Mouse (Mus musculus): ENCODE results near the gene Tbx6.

The Tbx6 gene

GRCm38 (mm10) chr7:126780971-126781635 is at the start of gene Tbx6:
Gene Tbx6, plus strand, starts transcription at chr7:126781483.
- in situ Hi-C loops (cut with MboI, MseI) = no loop called here

DNA sequence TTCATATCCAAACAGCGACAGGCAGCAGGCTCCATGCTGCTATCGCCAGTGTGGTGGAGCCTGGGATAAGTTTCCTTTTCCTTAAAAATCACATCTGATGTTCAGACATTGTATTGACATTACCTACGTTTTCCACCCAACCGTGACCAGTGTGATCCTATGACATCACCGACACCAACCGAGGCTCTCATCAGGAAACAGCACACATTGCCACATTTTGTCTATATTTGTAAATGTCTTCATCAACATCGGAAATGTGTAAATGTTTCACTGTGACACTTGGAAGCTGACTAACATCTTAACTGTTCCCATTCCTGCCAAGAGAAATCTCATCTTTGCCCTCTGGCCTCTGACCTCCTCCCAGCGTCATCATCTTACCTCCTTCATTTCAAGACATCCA is 45.2 kb upstream of the Tbx6 start:
- in situ Hi-C loops (cut with MboI, MseI) = no loop called here

GRCm38 (mm10) chr7:126739551-126739950 is 41.7 kb upstream of the Tbx6 start:
- in situ Hi-C loops (cut with MboI, MseI) = no loop called here

GRCm38 (mm10) chr7:126740132-126740735 is 41.0 kb upstream of the Tbx6 start:
- in situ Hi-C loops (cut with MboI, MseI) = no loop called here

DNA sequence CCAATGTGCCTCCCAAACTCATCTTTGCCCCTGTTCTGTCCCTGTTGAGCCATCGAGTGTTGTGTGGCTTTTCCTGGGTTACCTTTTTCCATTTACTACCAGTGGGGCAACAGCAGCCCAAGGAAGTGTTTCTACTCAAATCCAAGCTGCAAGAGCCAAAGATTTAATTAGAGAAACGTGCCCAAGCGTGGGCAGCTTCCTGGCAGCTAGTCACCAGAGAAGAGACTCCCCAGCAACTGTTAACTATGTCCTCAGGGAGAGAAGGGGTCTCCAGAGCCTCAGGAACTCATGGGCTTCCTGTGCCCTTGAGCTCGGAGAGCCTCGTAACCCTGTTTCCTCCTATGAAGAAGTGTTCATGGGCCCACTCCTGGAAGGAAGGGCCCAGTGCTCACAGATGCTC is 40.3 kb upstream of the Tbx6 start:
- in situ Hi-C loops (cut with MboI, MseI) = no loop called here

DNA sequence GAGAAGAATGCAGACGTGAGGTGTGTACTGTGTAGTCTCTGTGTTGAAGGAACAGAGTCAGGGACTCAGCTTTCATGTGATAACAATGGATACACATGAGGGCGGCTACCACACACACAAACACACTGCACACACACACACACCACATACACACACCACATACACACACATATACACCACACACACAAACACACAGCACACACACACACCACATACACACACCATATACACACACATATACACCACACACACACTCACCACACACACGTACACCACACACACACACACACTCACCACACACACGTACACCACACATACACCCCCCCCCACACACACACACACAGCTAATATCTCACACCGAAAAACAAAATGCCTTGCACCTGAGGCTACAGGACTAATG is 39.8 kb upstream of the Tbx6 start:
- in situ Hi-C loops (cut with MboI, MseI) = no loop called here

DNA sequence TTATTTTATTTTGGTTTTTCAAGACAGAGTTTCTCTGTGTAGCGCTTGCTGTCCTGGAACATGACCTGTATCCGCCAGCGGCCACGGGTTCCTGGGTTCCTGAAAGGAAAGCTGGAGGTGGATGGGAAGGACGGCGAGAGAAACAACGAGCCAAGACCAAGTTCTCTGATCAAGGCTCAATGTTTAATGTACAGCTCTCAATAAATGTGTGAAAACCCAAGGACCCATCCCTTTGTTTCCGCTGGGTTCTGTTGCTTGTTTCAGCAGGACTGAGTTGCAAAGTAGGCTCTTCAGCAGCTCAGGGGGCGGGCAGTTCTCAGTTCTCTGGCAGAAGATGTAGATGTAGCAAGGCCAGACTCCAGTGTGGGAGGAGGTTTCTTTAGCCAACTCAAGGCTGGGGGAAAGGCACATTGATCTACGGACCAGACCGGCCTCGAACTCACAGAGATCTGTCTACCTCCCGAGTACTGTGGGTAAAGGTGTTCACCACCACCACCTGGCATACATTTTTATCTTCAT is 39.3 kb upstream of the Tbx6 start:
- in situ Hi-C loops (cut with MboI, MseI) = no loop called here

DNA sequence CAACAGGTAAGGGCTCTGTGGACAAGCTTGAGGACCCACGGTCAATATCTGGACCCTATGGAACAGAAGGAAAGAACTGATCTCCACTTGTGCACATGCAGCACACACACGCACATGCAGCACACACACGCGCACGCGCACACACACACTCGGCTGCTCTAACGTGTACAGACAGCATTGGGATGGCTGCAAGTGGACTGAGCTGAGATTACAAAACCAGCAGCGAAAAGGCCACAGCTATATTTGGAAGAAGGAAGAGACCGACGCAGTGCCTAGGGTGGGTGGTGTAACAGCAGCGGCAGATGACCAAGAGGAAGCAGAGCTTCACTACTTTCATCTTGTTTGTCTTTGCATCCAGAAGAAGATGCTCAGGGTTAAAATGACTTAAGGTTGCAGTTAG is 35.2 kb upstream of the Tbx6 start:
- in situ Hi-C loops (cut with MboI, MseI) = no loop called here

- in situ Hi-C loops (cut with MboI, MseI) = no loop called here
Observed at GRCm38 (mm10) chr7:126746798-126747197, 34.5 kb upstream of the Tbx6 start.

GRCm38 (mm10) chr7:126748824-126749223 is 32.5 kb upstream of the Tbx6 start:
- in situ Hi-C loops (cut with MboI, MseI) = no loop called here

- in situ Hi-C loops (cut with MboI, MseI) = no loop called here
Observed at GRCm38 (mm10) chr7:126749582-126750343, 31.5 kb upstream of the Tbx6 start.

DNA sequence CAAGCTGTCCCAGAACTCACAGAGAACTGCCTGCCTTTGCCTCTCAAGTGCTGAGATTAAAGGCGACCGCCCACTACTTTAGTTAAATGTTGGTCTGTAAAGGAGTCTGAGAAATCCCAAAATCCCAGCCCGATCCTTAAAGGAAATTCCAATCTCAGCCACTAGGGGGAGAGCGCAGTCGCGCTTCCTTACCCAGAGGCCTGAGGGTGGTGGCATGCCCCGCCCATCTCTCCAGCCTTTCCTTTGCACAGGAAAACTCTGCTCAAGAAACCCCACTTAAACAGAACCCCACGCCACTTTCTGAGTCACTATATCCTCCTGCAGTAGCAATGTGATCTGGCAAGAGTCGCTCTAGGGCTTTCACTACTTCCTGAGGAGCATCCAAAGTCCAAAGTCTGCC is 26.4 kb upstream of the Tbx6 start:
- in situ Hi-C loops (cut with MboI, MseI) = no loop called here

- in situ Hi-C loops (cut with MboI, MseI) = no loop called here
Observed at GRCm38 (mm10) chr7:126758539-126758938, 22.7 kb upstream of the Tbx6 start.

DNA sequence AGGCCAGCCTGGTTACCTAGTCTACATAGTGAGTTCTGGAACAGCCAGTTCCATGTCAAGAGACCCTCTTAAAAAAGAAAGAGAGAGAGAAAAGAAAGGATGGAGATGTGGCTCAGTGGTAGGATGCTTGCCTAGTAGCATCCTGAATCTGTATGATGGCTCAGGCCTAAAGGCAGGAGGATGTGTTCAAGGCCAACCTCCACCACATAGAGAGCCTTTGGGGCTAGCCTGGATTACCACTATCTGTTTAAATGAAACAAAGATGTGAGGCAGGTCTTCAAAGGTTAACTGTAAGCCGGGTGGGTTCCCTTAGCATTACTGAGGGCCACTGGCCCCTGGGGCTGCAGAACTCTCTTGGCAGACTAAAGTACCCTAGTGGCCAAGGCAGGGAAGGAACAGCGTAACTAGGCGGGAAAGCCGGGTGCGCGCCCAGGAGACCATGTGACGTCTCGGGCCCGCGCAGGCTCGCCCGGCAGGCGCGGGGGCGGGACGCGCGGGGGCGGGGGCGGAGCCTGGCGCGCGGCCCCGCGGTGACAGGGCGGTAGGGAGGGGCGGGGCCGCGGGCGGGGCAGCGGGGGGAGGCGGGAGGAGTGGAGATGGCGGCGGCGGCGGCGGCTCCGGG is 22.1 kb upstream of the Tbx6 start, which contains the start of gene Mapk3:
Gene Mapk3 (plus strand): TSS at position 552 of the 622 bp plus-strand sequence.
- in situ Hi-C loops (cut with MboI, MseI) = no loop called here

GRCm38 (mm10) chr7:126759672-126760390 is 21.5 kb upstream of the Tbx6 start:
- in situ Hi-C loops (cut with MboI, MseI) = no loop called here

- in situ Hi-C loops (cut with MboI, MseI) = no loop called here
Observed at GRCm38 (mm10) chr7:126760391-126760802, 20.9 kb upstream of the Tbx6 start.

DNA sequence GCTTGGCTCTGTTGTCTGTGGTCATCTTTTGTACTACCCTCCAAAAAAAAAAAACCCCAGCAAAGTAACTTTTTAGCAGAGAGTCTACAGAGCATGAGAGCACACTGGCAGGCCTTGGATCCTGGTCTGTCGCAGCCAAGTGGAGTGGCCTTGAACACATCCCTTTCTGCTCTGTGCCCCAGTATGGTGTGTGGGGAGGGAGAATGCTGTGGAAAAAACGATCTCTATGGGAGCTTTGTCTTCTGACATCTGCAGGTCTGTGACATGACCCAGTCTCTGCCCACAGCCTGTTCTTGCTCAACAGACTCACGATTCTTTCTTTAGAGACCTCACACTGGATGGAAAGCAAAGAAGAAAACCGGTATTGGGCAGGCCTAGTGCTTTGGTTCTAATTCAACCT is 20.3 kb upstream of the Tbx6 start:
- in situ Hi-C loops (cut with MboI, MseI) = no loop called here

GRCm38 (mm10) chr7:126761529-126762067 is 19.7 kb upstream of the Tbx6 start:
- in situ Hi-C loops (cut with MboI, MseI) = no loop called here

DNA sequence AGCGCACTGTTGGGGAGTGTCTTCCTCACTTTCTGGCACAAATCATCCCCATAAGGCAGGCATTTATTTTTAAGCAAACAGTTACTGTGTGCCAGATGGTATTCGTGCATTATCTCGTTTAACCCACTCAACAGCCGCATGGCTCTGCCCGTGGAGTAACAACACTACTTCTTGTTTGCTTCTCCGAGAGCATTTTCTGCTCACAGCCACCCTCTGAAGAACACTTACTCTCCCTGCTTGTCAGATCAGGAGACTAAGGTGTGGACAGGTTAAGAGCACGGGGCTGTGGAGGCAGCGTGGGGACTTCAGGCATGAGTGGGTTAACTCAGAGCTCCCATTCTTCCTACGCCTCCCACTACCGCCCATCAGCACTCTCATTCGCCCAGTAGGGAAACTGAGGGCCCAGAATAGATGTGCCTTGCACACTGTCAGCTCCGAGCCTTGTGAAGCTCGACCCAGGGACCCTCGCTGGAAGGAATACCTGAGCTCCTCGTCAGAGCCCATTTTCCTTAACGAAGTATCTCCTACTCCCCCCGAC is 18.7 kb upstream of the Tbx6 start:
- in situ Hi-C loops (cut with MboI, MseI) = no loop called here

DNA sequence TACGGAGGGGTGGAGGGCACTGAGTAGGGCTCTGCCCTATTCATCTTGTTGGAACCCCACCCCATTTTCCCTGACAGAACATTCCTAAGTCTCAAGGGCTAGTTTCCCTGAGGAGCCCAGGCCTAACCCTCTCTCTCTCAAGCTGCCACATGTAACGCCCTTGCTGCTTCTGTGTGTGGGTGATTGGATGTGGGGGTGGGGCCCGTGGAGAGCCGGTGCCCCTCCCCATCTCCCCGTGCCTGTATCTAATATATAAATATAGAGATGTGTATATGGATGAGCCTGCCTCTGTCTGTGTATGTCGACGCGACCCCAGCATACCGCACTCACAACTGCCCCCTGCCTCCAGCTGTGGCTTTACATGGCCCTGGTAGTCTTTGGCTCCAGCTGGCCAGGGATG is 15.7 kb upstream of the Tbx6 start:
- in situ Hi-C loops (cut with MboI, MseI) = no loop called here

DNA sequence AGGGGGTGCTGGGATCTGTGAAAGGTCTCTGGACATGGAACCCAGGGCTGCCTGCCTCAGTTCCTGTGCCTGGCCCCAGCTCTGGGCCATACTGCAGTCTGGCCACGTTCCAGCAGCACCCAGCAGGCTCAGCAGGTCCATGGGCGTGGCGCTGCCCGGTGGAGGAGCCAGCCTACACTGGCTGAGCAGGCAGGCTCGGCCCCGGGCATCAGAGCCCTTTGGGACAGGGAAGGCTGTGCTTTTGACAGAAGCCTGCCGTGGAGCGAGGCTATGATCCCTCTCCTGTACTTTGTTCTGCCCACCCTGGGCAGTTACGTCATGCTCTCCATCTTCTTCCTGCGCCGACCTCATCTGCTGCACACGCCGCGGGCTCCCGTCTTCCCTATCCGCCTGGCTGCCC is 15.1 kb upstream of the Tbx6 start, which contains the start of gene Gdpd3:
Gene Gdpd3 (plus strand): TSS at position 134 of the 400 bp plus-strand sequence.
- in situ Hi-C loops (cut with MboI, MseI) = no loop called here

Measured in T-helper 2 cell (primary cell).